Mouse (Mus musculus): ENCODE measurements at regions not wholly inside any gene's neighbourhood (a gene's known extent, or its start where the extent isn't known, plus 50 kb on each side); places are given as distances from the start of the nearest gene placed in this dataset.
A peak's percentile ranks its signal among the peaks of the same experiment; 100 is the strongest.

- Histone ChIP-seq H3K4me2 (replicated peaks; ENCODE audit: low read depth) (no peak overlapping the region), H3K27me3 (replicated peaks; ENCODE audit: control insufficient read depth, insufficient read depth, low read length) (no peaks in the 10 kb centered on the region), H3K4me3 (ENCODE audit: low read depth, low read length) (no peak overlapping the region), H3K9ac (ENCODE audit: low read depth, low read length) (no peak overlapping the region), H3K27ac (ENCODE audit: low read depth, low read length) (no peak overlapping the region), H3K4me1 (replicated peaks; ENCODE audit: control insufficient read depth, insufficient read depth, low read length) (no peaks in the 10 kb centered on the region; the same call in 1 of the 2 replicates), H3K9me3 (ENCODE audit: control insufficient read depth) (no peaks in the 10 kb centered on the region), H3K36me3 (ENCODE audit: control insufficient read depth, insufficient read depth) (no peaks in the 10 kb centered on the region)
- no peak for TF ChIP-seq CTCF (IDR thresholded peaks at IDR 0.05; ENCODE audit: low read depth)
- ATAC-seq = no peak
- WGBS = 64% methylated on average over 8 of the region's 8 CpGs
Observed at GRCm38 (mm10) chr9:41302809-41303493, 141.5 kb upstream of the Ubash3b start.

- Histone ChIP-seq H3K4me3 (ENCODE audit: low read depth, low read length) (no peak overlapping the region), H3K36me3 (ENCODE audit: control insufficient read depth, insufficient read depth) (no peaks in the 10 kb centered on the region), H3K9ac (ENCODE audit: low read depth, low read length) (no peak overlapping the region), H3K4me2 (replicated peaks; ENCODE audit: low read depth) (no peak overlapping the region), H3K27ac (ENCODE audit: low read depth, low read length) (no peak overlapping the region), H3K9me3 (ENCODE audit: control insufficient read depth) (no peaks in the 10 kb centered on the region), H3K27me3 (replicated peaks; ENCODE audit: control insufficient read depth, insufficient read depth, low read length) (no peaks in the 10 kb centered on the region), H3K4me1 (replicated peaks; ENCODE audit: control insufficient read depth, insufficient read depth, low read length) (no peaks in the 10 kb centered on the region)
- TF ChIP-seq CTCF (IDR thresholded peaks at IDR 0.05; ENCODE audit: low read depth) = no peak
- ATAC-seq = no peak
- WGBS = 85% methylated on average over 4 of the region's 4 CpGs
Observed at GRCm38 (mm10) chr9:41286145-41286468, 124.6 kb upstream of the Ubash3b start.

DNA sequence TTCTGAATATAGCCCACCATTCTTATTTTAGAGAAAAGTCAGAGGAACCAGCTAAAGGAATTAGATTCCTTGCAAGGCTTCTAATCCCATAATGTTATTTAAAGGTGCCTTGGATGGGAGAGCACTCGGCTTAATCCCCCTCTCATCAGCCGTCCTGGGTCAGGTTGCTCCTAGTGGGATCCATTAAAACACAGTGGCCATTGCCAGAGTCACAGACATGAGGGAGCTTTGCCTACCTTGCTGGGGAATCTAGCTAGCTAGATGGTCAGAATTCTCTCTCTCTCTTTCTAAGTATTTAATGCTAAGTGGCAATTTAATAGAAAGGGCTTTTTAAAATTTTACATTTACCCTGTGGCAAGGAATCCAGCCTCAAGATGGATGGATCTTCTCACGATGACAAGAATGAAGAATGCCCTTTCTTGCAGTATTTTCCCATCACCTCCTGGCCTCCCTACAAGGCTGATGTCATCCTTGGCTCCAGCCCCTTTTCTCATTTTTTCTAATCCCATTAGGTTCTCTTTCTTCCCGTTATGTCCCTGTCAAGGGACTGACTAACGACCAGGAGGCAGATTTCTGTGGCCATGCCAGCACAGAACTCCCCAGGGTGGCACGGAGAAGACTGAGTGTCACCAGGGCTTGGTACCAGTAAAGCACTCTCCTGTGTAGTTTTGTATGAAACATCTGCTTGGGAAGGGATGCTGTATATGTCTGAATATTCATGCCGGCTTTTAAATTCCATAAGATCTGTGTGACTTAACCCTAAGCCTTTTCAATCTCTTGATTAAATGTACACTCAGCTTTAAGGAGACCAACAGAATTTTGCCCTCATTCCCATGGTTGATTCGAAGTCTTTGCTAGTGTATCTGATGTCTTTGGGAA is 124.0 kb upstream of the Ubash3b start:
- WGBS = 55% methylated on average over 8 of the region's 8 CpGs

DNA sequence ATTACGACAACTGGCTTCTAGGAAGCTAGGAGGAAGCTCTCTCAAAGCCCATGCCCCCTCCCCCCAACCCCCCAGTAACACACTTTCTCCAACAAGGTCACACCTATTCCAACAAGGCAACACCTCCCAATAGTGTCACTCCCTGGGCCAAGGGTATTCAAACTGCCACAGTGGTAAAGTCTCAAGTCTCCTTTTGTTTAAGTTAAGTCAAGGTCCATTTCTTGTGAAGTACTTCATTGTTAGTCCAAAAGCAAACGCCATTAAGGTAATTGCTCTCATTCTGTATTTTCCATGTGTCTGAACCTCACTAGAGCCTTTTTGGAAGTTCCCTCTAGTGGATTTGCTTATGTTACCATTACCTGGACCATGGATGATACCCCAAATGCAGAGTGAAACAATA is 116.2 kb upstream of the Ubash3b start:
- 89% methylated on average over 2 of the region's 2 CpGs for WGBS
- no peaks in the 10 kb centered on the region for H3K4me1 ChIP-seq (replicated peaks; ENCODE audit: control insufficient read depth, insufficient read depth, low read length)
- no peaks in the 10 kb centered on the region for H3K36me3 ChIP-seq (ENCODE audit: control insufficient read depth, insufficient read depth)
- no peak for TF ChIP-seq CTCF (IDR thresholded peaks at IDR 0.05; ENCODE audit: low read depth)
- no peak overlapping the region for H3K9ac ChIP-seq (ENCODE audit: low read depth, low read length)
- H3K9me3 ChIP-seq (ENCODE audit: control insufficient read depth) = no peaks in the 10 kb centered on the region
- no peak overlapping the region for H3K27ac ChIP-seq (ENCODE audit: low read depth, low read length)
- H3K4me2 ChIP-seq (replicated peaks; ENCODE audit: low read depth) = no peak overlapping the region
- no peak for ATAC-seq
- H3K27me3 ChIP-seq (replicated peaks; ENCODE audit: control insufficient read depth, insufficient read depth, low read length) = no peaks in the 10 kb centered on the region
- no peak overlapping the region for H3K4me3 ChIP-seq (ENCODE audit: low read depth, low read length)

More for the DNA sequence above, 124.0 kb upstream of the Ubash3b start:
- no peak for TF ChIP-seq CTCF (IDR thresholded peaks at IDR 0.05; ENCODE audit: low read depth)
- H3K36me3 ChIP-seq (ENCODE audit: control insufficient read depth, insufficient read depth) = no peaks in the 10 kb centered on the region
- no peak overlapping the region for H3K4me2 ChIP-seq (replicated peaks; ENCODE audit: low read depth)
- no peak overlapping the region for H3K9ac ChIP-seq (ENCODE audit: low read depth, low read length)
- H3K27ac ChIP-seq (ENCODE audit: low read depth, low read length) = no peak overlapping the region
- H3K4me3 ChIP-seq (ENCODE audit: low read depth, low read length) = no peak overlapping the region
- ATAC-seq = no peak
- no peaks in the 10 kb centered on the region for H3K4me1 ChIP-seq (replicated peaks; ENCODE audit: control insufficient read depth, insufficient read depth, low read length)
- H3K9me3 ChIP-seq (ENCODE audit: control insufficient read depth) = no peaks in the 10 kb centered on the region
- H3K27me3 ChIP-seq (replicated peaks; ENCODE audit: control insufficient read depth, insufficient read depth, low read length) = no peaks in the 10 kb centered on the region

- no peak for TF ChIP-seq CTCF (IDR thresholded peaks at IDR 0.05; ENCODE audit: low read depth)
- WGBS = 11% methylated on average over 13 of the region's 13 CpGs
Observed at GRCm38 (mm10) chr9:41273839-41274271, 112.4 kb upstream of the Ubash3b start.

DNA sequence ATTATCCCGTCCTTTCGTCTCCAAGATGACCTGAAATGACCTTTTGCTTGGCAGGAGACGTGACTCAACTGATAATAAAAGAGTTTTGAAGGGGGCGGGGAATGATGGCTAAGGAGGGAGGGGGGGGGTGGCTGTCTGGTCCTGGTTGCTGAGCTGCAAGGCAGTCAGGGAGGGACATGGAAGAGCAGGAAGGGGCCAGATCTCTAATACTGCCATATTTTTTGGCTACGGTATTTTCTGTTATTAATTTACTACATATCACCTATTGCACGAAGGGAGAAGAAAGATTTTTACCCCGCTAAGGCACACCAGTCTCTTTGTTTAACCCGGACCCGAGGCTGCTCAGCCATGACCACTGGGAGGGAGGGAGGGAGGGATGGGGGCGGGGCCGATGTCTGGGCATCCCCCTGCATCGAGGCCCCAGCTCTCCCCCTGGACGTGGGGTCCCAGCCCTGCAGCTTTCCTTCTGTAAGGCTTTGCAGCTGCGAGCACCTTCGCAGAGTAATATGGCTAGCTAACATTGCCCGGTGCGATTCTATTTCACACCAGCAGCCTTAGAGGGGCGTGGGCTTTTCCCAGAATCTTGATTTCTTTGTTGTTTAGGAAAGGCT is 111.8 kb upstream of the Ubash3b start:
- Histone ChIP-seq H3K36me3 (ENCODE audit: control insufficient read depth, insufficient read depth) (no peaks in the 10 kb centered on the region), H3K4me1 (replicated peaks; ENCODE audit: control insufficient read depth, insufficient read depth, low read length) (no peaks in the 10 kb centered on the region), H3K27ac (ENCODE audit: low read depth, low read length) (no peak overlapping the region), H3K9me3 (ENCODE audit: control insufficient read depth) (no peaks in the 10 kb centered on the region), H3K27me3 (replicated peaks; ENCODE audit: control insufficient read depth, insufficient read depth, low read length) (no peaks in the 10 kb centered on the region), H3K9ac (ENCODE audit: low read depth, low read length) (no peak overlapping the region), H3K4me3 (ENCODE audit: low read depth, low read length) (peak overlapping the region; percentile 13), H3K4me2 (replicated peaks; ENCODE audit: low read depth) (peak overlapping the region; percentile 62)
- TF ChIP-seq CTCF (IDR thresholded peaks at IDR 0.05; ENCODE audit: low read depth) = 0 out of 2 replicates have a peak, but pooled peaks have one; percentile 3
- no peak for ATAC-seq
- WGBS = 1% methylated on average over 18 of the region's 18 CpGs

More at GRCm38 (mm10) chr9:41273839-41274271, 112.4 kb upstream of the Ubash3b start:
- Histone ChIP-seq H3K36me3 (ENCODE audit: control insufficient read depth, insufficient read depth) (no peaks in the 10 kb centered on the region), H3K4me3 (ENCODE audit: low read depth, low read length) (peak overlapping the region; percentile 13), H3K9me3 (ENCODE audit: control insufficient read depth) (no peaks in the 10 kb centered on the region), H3K27ac (ENCODE audit: low read depth, low read length) (no peak overlapping the region), H3K4me1 (replicated peaks; ENCODE audit: control insufficient read depth, insufficient read depth, low read length) (no peaks in the 10 kb centered on the region), H3K4me2 (replicated peaks; ENCODE audit: low read depth) (peak overlapping the region; percentile 62), H3K27me3 (replicated peaks; ENCODE audit: control insufficient read depth, insufficient read depth, low read length) (no peaks in the 10 kb centered on the region), H3K9ac (ENCODE audit: low read depth, low read length) (no peak overlapping the region)
- ATAC-seq = no peak
